Mouse (Mus musculus) retina, postnatal 1 day (tissue): Measurements from ENCODE around the gene Gorasp1.

Source experiments
- DNase-seq: peaks from one replicate; pipeline ENCODE4 v3.0.0-alpha.2; 2012

Gorasp1 gene

DNA sequence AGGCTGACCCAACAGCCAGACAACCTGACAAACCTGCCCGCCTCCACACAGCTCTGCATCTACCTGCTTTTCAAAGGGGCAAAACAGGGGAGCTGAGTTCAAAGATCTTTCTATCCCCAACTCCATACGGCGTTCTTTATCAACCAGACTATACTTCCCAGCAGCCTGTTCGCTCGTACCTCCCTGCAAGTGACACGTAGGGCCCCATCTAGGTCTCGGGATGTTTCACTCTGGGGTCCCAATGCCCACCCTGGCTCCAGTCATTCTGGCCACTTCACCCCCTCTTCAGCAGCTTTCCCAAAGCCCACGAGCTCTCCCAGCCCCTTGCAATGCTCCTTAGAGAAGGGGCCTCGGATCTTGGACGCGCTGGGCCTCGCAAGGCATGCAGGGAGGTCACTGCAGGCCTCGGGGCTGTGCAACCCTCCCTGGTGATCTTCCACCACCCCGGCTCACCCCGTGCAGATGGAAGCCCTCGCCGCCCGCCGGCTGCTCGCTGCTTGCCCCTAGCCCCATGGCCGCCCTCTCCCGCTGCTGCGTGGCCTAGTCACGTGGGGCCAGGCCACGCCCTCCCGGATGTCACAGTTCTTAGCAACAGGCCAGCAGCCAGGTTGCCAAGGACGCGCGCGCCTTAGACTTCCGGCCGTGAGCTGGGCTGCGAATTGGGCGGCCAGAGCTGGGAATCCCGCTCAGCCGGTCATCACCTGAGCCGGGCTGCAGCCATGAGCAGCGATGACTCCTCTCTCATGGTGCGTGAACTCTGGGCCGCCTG, at the start of gene Gorasp1, which contains the start of gene Ttc21a:
Gene Gorasp1, minus strand, starts transcription at position 561 of the 769 bp plus-strand sequence.
Gene Ttc21a, plus strand, starts transcription at position 602 of the 769 bp plus-strand sequence.
- DNase-seq: peak; percentile 97

DNA sequence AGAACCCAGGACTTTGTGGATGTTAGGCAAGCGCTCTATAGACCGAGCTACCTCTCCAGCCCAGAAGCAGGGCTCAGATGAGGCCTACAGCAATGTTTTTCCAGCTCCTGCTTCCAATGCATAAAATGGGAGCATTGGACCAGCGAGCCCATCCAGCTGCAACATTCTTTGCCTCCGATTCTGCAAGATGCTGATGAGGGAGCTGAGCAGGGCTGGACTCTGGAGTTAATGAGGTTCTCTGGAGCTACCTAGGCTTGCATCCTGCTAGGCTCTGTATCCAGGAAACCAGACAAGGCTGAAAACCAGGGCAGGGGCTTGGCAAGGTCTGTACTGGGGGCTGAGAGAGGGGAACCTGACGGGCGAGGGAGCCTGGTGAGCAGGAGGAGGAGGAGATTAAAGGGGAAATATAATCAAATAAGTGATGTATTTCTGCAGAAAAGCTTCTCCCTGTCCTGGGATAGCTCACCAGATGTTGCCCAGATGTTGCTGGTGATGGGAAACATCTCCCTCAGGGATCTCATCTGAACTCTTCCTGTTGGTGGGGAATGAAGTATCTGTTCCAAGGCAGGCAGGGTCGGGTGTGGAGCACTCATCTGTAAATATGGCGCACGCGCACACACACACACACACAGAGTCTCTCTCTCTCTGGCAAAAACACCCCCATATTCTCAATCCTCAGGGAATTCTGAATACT, 48.7 kb upstream of the Gorasp1 start:
- no peak for DNase-seq

DNA sequence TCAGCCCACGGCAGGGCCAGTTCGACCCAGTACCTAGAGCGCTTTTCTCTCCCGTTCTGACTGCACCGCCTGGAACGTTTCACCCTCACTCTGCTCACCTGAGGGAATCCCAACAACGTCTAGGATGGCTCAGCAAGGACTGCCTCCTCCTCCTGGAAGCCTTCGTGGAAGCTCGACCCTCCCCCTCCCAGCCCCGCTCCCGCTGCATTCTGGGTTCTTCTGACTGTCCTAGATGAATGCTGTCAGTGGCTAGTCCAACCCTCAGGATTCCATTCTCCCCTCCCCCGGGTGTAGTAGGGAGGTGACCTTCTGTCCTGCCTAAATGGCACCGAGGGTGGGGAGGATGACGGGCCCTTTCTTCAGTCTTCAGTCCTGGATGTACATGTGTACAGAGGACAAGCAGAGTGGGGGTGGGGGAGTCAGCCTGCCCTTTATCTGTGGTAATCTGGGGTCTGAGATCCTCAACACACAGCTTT, 47.2 kb upstream of the Gorasp1 start, which contains the start of gene Csrnp1:
Gene Csrnp1, minus strand, starts transcription at position 123 of the 476 bp plus-strand sequence.
- DNase-seq: peak; percentile 59

DNA sequence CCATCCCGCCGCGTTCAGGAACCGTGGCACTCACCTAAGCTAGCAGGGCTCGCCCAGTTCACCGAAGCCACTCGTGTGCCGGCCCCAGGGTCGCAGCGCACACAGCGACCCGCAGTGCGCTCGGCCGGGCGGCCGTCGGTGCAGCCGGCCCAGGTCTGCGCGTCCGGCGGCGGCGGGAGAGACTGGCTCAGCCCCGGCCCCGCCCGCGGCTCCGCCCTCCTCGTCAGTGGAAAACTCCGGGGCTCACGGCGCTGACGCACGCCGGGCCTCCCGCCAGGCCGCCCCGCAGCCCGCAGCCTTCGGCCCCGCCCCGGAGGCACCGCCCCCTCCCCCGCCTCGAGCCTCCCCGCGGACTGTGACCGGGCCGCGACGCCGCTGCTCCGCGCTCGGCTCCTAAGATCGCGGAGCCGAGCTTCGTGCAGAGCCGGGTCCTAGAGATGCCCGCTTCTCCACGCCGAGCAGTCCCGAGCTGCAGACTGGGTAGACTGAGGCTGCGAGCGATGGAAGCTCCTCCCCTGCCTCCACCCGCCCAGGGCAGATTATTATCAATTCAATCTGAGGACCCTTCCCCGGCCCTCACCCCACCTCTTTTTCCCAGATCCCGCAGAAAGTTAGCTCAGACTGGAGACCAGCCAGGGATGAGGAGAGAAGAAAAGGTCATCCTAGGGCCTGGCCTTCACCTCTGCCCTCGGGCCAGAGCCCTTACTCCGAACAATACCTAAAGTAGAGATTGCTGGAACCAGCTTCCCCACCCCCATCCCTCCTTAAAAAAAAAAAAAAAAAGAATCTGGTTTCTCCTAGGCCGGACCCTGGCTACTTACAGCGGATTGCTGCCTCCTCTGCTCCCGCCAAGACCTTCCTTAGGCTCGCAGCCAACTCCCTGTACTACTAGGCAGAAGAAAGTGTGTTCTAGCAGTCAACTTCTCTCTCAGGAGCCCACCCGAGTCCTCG, 46.5 kb upstream of the Gorasp1 start:
- DNase-seq: peak; percentile 86

DNA sequence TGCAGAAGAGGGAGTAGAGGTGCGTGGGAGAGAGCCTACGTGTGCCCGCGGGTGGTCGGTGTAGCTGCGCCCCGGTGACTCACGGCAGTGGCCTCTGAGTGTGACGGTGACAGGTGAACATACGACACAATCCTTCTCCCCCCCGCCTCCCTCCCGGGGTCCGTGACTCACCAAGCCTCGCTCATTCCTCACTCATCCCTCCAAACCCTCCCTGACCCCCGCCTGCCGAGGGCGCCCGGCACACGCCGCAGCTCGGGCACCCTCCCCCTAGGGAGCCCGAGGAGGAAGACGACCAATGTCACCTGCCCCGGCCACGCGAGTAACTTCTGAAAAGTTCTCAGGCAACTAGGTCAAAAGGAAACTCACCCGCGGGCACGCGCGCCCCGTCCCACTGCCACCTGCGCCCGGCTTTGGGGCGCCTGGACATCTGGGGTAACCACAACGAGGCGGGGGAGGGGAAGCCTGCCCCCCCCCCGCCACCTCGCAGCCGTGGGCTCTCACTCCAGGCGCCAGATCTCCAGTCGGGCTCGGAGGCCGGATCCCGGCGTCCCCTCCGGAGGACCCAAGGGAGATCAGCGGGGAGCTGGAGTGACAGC, 45.7 kb upstream of the Gorasp1 start:
- peak; percentile 58 for DNase-seq

DNA sequence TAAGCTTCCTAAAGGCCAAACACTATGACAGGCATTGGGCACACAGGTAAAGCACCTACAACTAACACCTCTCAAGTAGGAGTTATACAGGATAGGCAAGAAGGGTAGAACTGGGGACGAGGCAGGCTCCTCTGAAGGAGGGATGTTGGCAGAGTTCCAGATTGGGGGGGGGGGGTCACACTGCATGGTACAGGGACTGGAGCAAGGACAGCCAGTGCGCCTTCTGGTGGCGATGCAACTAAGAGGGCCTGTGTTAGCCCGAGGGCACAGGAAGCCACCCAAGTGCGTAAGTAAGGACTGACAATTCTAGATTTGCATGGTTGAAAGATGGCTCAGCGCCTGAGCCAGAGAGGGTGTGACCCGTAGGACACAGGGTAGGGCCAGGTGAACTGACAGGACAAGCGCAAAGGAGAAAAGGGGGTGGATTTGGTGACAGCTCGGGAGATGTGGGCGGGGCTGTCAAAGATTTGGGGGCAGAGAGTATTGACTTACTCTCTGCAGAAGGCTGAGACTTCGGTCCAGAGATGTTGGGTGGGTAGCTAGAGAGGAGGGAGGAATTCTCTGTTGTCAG, 45.0 kb upstream of the Gorasp1 start:
- DNase-seq: peak; percentile 73

DNA sequence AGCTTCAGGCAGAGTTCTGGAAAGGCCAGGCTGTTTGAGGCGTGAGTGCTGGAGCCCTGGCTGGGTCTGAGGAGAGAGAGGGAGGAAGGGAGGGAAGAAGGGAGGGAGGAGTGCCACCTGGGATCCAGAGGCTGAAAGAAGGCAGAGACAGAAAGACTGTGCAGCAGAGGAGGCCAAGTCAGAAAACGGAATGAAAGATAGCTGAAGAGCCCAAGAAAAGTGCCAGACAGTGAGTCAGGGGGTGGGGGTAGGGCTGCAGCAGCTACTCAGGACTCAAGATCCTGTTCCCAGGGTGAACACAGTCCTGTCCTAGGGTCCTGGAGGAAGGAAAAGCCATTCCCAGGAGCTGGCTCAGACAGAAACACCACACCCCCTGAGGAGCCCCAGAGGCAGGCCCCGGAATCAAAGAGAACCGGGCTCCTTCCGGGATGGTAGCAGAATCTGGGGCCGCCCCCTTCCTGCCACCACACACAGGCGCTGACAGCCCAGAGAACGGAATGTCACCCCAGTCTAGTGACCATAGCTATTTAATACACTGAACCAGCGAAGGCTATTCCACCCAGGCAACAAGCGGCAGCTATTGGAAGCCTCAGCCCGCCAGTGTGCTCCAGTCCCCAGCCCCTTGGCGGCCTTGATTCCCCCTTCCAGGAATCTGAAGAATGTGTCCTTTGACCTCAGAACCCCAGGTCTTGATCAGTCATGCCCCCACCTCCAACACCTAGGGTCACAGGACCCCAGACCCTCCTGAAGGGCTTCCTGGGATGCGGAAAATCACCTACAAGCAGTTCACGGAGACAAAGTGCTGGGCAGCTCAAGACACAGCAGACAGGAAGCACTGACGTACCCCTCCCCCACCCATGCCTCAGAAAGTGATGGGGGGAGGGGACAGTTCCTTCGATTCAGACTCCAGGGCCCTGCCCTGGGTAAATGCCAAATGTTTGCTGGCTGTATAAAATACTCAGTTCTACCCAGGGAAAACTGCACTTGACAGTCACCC, 44.1 kb upstream of the Gorasp1 start:
- DNase-seq: peak; percentile 68

DNA sequence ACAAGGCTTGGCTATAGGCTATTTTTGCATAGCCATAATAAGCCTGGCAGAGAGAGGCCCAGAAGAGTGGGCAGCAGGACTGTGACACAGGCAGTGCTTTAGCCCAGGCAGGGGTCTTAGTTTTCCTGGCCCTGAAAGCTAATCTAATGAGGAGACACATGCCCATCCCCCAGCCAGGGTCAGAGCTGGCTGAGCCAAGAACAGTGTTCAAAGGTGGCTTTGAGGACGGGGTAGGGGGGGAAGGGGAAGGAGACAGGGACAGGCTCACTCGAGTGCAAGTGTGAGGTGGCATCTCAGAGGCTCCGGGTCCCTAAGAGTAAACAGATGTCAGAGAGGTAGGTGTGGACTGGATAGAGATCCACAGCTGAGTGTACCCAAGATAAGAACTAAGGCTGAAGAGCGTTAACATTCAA, 43.4 kb upstream of the Gorasp1 start:
- DNase-seq: no peak

DNA sequence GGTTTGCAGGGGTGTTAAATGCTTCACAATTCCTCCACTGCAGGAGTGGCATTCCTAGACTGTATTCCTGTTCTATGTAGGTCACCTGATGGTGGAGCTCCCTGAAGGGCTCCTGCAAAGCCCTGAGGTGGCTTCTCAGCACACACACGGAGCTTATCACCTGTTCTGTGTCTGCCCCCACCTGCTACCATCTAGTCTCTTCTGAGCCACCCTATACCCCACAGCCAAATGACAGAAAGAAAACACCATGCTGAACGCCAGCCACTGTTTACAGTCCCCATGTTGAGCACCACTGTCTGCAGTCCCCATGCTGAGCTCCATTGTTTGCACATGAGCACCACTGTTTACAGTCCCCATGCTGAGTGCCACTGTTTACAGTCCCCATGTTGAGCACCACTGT, 42.4 kb upstream of the Gorasp1 start:
- DNase-seq: no peak

DNA sequence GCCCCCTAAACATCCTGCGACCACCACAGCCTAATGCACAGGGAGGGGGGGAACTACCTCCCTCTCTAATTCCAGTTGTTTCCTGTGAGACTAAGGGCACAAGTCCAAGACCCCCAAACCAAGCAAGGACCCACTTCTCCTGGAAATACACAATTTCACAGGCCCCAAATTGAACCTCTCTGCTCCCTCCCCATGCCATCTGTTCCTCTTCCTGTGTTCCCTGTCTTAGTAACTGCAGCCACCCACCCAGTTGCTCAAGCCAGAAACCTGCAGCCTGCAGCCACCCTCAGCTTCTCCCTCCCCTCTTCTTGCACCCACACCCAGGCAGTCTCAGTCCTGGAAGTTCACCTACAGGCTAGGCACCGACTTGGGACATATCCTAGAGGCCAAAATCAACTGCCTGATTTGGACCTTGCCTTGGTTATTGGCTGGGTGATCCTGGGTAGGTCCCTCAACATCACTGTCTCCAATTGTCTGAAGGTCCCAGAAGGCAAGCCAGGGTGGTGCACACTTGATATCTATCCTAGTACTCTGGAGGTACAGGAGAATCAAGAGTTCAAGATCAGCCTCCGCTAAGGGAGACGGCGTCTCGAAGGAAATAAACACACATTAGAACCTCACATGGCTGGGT, 41.6 kb upstream of the Gorasp1 start:
- no peak for DNase-seq

DNA sequence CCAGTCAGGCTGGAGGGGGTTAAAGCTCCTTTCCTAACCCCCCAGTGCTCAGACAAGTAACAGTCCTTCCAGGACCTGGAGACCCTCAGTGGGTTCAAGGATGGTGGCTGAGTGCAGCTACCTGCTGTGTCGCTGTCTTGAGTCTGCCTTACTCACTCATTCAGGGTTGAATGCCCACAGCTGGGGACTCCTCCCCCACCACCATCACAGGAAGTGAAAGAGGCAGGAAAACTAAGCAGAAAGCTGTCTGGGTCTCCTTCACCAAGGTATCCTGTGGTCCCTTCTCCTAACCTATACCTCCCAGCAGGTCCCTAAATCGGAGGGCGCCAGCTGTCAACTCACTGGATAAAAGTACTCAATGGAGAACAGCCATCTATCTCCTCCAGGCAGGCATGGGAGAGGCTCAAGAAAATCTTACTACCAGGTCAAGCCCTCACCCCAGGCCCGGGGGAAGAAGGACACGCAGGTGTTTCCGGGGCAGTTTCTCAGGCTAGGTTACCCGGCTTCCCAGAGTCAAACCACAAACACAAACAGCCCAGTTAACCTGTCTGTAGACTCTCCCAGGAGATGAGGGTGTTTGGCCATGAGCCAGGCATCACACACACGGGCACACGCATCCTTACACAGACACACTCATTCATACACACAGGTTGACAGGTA, 40.9 kb upstream of the Gorasp1 start:
- peak; percentile 43 for DNase-seq

DNA sequence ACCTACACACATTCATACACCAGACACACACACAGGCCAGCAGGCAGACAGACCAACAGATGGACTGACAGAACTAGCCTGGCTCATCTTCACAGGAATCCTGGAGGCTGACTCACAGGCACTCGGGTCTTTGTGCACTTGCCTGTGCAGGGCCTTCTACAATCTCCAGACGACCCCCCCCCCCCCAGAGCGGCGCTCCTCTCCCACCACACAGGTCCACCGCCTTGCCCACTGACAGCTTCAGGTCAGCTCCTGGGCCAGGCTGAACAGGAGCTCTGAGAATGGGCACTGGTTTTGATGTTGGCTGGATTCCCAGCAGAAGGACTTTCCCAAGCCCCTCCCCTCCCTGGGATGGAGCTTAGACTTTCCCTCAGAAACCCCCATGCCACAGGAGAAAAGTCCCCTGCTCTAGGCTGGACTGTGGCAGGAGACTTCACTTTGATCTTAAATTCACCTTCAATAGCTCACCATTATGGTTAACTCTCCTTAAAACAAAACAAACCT, 40.2 kb upstream of the Gorasp1 start:
- peak; percentile 49 for DNase-seq

DNA sequence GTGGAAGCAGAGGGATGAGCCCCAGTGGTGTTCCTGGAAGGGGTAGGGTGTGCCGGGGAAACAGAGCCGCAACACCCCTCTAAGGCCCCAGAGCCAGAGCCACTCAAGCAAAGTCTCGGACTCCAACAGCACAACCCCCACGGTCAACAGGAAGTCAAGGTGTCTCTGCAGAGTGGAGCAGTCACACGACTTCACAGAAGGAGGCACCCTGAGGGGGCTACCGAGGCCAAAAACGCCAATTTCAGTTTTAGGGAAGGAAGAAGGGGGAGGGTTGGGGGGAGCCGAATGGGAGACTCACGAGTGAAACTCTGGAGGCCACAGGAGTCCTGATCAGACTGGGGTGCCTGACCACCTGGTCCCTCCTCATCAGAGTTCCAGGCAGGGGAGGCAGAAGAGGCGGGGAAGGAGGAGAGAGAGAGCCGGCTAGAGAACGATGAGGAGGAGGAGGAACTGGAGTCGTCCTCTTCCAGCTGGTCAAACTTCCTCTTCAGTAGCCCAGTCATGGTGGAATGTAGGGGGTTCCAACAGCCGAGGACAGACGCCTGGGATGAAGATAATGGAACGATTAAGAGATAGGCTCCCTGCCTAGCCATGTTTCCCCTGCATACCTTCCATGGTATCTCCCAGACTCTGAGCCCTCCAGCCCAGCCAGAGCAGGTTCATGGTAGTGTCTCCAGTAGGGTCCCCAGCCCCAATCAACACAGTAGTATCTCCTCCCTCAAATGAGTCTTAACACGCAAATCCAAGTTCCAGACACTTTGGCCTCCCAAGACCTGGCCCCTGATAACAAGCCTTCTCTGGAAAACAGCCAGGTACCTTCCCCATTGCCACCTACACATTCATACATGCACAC, 39.6 kb upstream of the Gorasp1 start:
- no peak for DNase-seq

DNA sequence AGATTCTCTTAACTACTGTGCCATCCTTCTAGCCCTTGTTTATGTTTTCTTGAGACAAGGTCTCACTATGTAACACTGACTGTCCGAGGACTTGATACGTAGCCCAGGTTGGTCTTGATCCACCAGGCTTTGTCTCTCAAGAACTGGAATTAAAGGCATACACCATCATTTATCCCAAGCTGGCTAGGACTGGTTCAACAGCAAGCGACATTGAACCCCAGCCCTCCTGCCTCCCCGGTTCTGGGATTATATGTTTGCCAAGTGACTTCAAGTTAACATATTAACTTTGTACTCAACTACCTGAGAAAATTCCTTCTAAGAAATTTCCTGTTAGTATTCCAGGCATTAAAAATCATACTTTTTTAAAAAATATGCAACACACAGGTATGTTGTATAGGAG, 37.9 kb upstream of the Gorasp1 start:
- no peak for DNase-seq

DNA sequence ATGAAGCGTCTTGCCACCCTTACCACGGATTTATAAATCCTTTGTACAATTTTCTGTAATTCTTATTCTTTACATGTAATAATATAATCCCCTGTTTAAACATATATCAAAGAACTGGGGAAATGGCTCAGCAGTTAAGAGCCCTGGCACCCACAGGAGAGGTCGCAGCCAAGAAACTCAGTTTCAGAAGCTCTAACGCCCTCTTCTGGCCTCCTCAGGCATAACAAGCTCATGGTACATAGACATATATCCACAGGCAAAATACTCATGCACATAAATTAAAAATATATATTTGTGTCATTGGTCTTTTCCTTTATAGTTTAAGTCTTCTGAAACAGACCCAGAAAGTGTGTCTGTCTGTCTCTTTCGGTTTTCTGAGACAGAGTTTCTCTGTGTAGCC, 37.2 kb upstream of the Gorasp1 start:
- DNase-seq: no peak

DNA sequence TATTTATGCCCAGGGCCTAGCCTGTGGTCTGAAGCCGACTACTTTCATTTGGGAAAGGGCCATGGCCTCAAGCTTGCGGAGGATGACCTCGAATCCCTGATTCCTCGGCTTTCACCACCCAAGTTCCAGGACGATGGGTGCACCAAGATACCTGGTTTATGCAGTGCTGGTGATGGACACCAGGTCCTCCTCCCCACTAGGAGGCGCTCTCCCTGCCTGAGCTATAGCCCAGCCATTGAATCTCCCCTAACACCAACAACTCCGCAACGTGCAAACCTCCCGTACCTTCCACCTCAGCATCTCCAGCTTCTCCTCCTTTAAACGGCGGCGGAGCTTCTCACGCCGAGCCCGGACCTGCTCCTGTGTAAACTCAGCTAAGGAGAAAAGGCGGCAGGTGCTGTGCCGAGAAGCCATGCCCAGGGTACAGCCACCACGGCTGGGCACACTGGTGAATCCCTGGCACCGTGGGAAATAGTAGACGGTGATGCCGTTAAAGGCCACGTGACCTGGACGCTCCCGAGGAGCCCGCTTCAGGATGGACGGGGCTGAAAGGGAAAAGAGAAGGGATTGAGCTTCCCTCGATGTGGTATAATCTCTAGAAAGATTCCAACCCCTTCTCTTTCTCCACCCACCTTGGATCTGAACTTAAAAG, 36.6 kb upstream of the Gorasp1 start:
- DNase-seq: no peak

DNA sequence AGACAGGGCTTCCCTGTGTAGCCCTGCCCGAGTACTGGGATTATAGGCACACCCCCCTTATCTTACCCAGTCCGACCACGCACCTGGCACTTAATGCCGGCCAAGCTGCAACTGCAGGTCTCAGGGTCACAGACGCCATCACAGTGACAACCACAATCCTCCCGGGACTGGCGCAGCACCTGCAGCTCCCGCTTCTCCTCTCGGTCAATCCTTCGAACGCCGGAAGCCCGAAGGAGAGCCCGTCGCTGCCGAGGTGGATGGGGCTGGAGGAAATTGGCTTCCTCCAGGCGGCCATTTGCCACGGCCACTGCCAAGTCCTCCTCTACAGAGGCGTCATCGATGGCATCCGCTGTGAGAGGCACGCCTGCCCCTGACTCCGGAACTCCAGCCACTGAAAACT, 35.9 kb upstream of the Gorasp1 start:
- DNase-seq: no peak

DNA sequence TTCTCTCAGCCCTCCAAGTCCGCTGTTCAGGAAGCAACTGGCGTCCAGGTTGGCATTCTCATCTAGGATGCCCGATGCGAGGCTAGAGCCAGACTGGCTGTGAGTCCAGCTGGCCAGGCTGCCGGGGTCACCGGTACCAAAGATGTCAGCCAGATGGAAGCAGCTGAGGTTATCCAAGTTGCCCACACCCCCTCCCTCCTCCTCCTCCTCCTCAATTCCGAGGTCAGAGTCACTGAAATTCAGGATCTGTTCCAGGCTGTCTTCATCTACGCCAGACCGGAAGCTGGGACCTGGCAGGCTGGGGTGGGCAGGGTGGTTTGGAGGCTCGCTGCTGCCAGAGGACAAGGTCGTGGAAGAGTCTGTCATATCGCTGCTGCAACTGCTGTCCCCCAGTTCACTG, 35.2 kb upstream of the Gorasp1 start:
- no peak for DNase-seq
